13 mouse cellular contexts compared by ENCODE assay signal in genomic region chr12:112596891-112597500, GRCm38 (mm10).
"Had no signal": no experiment of that assay in that cellular context is flagged by ENCODE, and none has a peak within 500 bp of the region (broad histone marks: within the 10 kb centered on the region; RNA-seq: fewer than 3 reads in every experiment).

No protein-coding gene starts in this region.

- DNase-seq: kidney, adult 2 months; kidney, postnatal 14 days; liver; lung, adult 2 months; lung, postnatal 4 days; thymus, postnatal 4 days had no signal

- H3K4me3 ChIP-seq: kidney, embryonic 15.5 days; liver, embryonic 15.5 days; midbrain, embryonic 12.5 days; neural tube, embryonic 13.5 days had no signal

- H3K9me3 ChIP-seq: kidney, embryonic 15.5 days; liver, embryonic 15.5 days; midbrain, embryonic 12.5 days; neural tube, embryonic 13.5 days had no signal

- H3K36me3 ChIP-seq: kidney, embryonic 15.5 days; liver, embryonic 15.5 days; midbrain, embryonic 12.5 days; neural tube, embryonic 13.5 days had no signal

- H3K27me3 ChIP-seq: kidney, embryonic 15.5 days; liver, embryonic 15.5 days; neural tube, embryonic 13.5 days had no signal

- H3K27ac ChIP-seq: kidney, embryonic 15.5 days; liver, embryonic 15.5 days; midbrain, embryonic 12.5 days; neural tube, embryonic 13.5 days; stomach, postnatal 0 days had no signal

- ATAC-seq: lung, postnatal 0 days; midbrain, embryonic 16.5 days had no signal
